Mouse (Mus musculus): ENCODE data around the gene Galnt7.

GRCm38 (mm10) chr8:57510791-57511315 lies 142.0 kb downstream of the Galnt7 start:
- TF ChIP-seq CTCF (conservative IDR thresholded peaks at IDR 0.05 in 1 of 2, IDR thresholded peaks at IDR 0.05 in 1 of 2; ENCODE audit: low read depth in 2 of 2, low read length in 2 of 2) (no peak), ZC3H11A (IDR thresholded peaks at IDR 0.05; ENCODE audit: low read depth, low read length) (no peak)

Measured in CH12.LX (cell line).